Mouse (Mus musculus) cerebral cortex, adult 2 months (tissue): ENCODE data around the gene Six5.

Experiments
- WGBS: fragments of 180-500 bp; shearing (Covaris S2); methylation state at CpG from one replicate; pipeline ENCODE4 v1.1.7; 2018; 5-methylcytosine and 5-hydroxymethylcytosine counted together

The Six5 gene

GRCm38 (mm10) chr7:19094471-19094825 lies at the start of gene Six5:
Gene Six5 (plus strand): TSS chr7:19094594.
- 2% methylated on average over 33 of the region's 36 CpGs for WGBS

DNA sequence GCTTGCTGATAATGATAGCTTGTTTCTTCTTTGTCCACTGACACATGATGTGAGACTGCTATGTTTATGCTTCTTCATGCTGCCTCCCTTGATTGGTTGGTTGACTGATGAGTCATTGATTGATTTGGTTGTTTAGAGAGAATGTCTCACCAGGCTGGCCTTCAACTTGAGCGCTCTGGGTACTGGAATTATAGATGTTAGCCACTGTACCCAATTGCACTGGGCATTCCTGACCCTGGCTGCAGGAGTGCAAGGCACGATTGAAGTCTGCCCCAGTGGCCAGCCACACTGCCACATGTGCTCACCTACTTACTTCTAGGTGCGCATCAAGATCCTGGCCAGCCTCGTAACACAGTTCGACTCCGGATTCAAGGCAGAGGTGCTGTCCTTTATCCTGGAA lies 49.8 kb upstream of the Six5 start:
- WGBS = 96% methylated on average over 6 of the region's 6 CpGs

DNA sequence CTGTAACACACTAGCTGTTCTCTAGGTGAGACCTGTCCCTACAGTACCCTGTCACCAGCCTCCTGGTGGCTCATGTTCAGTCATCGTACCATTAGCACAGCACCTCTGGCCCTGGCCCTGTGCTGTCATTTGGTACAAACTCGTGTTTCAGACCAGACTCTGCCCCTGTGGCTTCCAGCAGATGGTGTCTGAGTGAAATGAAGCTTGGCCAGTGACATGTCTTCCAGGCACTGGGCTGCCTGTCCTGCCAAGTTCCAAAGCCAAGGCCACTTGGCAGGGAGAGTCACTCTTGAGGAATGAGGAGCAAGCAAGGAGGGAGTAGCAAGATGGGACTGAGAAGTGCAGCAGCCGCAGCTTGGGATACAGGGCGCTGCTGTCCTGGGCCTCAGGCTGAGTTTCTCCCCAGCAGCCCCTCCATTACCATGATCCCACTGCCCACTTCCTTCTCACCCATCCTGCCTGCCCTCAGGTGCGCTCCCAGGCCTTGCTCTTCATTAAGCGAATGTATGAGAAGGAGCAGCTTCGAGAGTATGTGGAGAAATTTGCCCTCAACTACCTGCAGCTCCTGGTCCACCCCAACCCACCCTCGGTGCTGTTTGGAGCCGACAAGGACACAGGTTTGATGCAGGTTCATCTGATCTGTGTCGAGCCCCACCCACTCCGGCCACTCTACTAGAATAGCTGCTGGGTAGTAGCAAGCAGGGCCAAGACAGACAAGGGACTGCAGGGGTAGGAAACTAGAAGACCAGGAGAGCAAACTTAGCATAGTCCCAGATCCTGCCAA lies 47.9 kb upstream of the Six5 start:
- WGBS = 83% methylated on average over 11 of the region's 11 CpGs

GRCm38 (mm10) chr7:19048006-19048527 lies 46.3 kb upstream of the Six5 start:
- WGBS = 84% methylated on average over 14 of the region's 14 CpGs

DNA sequence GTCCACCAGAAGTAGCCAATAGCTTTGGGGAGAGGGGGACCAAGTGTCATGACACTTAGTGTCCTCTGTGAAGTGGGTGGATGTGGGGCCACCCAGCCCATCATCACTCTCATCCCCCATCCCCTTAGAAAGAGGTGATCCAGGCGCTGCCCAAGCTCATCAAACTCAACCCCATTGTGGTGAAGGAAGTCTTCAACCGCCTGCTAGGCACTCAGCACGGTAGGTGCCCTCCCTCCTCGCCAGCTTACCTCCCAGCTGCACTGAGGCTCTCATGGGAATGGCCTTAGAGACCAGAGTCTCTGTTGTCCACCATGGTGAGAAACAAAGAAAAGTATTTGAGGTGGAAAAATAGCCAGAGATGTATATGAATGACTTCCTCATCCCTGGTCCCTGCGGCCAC lies 45.1 kb upstream of the Six5 start:
- WGBS = 92% methylated on average over 5 of the region's 5 CpGs

GRCm38 (mm10) chr7:19050172-19050571 lies 44.2 kb upstream of the Six5 start:
- 32% methylated on average over 8 of the region's 8 CpGs for WGBS

DNA sequence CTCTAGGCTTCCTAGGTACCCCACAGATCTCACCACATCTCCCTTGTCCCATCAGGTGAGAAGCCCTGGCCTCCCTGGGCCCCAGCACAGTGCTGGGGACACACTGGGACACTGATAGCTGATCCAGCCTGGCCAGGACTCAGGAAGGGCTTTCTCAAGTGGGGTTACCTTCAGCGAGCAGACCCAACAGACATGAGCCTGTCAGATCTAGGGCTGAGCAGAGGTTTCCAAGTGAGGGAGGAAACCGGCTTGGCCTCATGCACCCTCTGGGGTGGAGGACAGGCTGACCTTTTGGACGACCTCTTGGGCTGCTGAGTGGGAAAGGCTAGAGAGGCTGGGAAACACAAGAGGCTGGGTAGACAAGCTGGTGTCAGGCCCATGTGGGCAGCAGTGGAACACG lies 43.2 kb upstream of the Six5 start:
- 71% methylated on average over 4 of the region's 4 CpGs for WGBS

DNA sequence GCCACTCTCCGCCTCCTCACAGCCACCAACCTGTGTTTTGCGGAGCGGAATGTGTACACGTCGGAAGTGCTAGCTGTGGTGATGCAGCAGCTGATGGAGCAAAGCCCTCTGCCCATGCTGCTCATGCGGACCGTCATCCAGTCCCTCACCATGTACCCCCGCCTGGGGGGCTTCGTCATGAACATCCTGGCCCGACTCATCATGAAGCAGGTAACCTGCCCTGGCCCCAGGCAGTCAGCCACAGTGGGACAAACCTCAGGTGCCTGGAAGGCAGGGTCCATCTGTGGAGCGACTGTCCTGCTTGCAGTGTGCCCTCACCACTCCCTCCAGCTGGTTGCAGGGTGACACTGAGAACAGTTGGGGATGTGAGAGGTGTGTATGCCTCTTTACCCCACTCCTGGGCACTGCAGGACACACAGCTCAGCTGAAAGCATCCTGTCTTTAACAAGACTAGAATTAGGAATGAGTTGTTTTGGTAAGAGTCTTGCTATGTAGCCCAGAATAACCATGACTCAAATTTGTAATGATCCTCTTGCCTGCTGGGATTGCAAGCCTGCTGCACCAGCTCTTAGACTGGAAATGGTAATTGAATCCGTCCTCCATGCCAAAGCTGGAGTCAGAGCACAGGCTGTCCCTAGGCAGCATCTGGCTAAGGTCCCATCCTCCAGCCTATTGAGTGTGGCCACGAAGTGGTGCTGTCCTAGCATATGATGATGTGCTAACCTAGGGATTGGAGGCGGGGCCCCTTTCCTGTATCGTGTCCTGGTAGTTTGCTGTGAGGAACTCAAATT lies 41.9 kb upstream of the Six5 start:
- whole genome bisulfite sequencing = 58% methylated on average over 15 of the region's 15 CpGs

- 88% methylated on average over 7 of the region's 7 CpGs for whole genome bisulfite sequencing
Observed at GRCm38 (mm10) chr7:19053136-19053532, 41.3 kb upstream of the Six5 start.

- WGBS = 21% methylated on average over 33 of the region's 33 CpGs
Observed at GRCm38 (mm10) chr7:19054047-19054776, 40.2 kb upstream of the Six5 start, which contains the start of gene Rsph6a. Gene Rsph6a (plus strand): TSS chr7:19054690.

GRCm38 (mm10) chr7:19054777-19055076 lies 39.7 kb upstream of the Six5 start:
- 67% methylated on average over 9 of the region's 9 CpGs for WGBS

- 91% methylated on average over 8 of the region's 8 CpGs for WGBS
Observed at GRCm38 (mm10) chr7:19055108-19055507, 39.3 kb upstream of the Six5 start.

- 91% methylated on average over 10 of the region's 10 CpGs for WGBS
Observed at GRCm38 (mm10) chr7:19057405-19057804, 37.0 kb upstream of the Six5 start.

GRCm38 (mm10) chr7:19065896-19066295 lies 28.5 kb upstream of the Six5 start:
- 52% methylated on average over 13 of the region's 13 CpGs for WGBS

DNA sequence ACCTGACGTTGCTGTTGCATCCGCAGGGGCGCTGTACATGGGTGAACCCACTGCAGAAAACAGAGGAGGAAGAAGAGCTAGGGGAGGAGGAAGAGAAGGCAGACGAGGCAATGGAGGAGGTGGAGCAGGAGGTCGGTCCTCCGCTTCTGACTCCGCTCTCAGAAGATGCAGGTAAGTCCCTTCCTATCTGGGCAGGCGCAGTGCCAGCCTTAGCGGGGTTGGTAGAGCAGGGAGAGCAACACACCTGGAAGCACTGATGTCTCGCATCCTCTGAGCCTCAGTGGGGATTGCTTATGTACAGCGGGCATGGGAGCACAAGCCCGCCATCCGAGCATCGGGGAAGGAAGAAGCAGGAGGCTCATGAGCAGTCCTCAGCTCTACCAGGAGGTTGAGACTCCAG lies 27.3 kb upstream of the Six5 start:
- 58% methylated on average over 14 of the region's 14 CpGs for WGBS

GRCm38 (mm10) chr7:19067935-19068334 lies 26.5 kb upstream of the Six5 start:
- WGBS = 73% methylated on average over 11 of the region's 14 CpGs

DNA sequence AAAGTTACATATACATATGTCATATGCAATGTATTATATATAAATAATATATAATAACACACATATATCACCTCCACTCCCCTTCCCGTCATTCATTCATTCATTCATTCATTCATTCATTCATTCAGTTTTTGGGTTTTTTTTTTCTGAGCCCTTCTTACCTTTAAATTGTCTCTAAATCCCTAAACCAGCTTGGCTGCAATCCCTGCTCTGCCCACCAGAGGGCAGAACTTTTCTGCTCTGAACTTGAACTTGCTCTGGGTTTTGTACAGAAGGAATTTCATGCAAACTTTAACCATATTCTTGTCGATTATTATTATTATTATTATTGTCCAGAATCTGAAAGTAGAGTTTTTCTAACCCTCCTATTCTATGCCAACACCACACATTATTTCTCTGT lies 25.7 kb upstream of the Six5 start:
- WGBS = 3% methylated on average over 2 of the region's 2 CpGs

DNA sequence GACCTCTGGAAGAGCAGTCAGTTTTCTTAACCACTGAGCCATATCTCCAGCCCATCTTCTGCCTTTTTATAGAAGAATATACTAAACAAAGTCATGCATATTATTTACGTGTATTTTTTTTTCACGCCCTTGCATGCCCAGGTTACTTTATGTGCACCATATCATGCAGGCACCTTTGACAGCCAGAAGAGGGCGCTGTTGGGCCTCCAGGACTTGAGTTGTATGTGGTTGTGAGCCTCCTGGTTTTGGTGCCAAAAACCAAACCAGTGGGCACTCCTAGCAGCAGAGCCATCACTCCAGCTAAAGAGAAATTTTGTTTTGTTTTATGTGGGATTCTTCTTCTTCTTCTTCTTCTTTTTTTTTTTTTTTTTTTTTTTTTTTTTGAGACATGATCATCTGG lies 24.9 kb upstream of the Six5 start:
- WGBS = 61% methylated on average over 3 of the region's 3 CpGs

DNA sequence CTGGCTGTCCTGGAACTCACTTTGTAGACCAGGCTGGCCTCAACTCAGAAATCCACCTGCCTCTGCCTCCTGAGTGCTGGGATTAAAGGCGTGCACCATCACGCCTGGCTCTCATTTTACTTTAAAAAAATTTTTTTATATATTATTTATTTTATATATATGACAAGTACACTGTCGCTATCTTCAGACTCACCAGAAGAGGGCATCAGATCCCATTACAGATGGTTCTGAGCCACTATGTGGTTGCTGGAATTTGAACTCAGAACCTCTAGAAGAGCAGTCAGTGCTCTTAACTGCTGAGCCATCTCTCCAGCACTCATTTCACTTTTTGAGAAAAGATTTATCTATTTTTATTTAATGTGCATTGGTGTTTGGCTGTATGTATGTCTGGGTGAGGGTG lies 23.4 kb upstream of the Six5 start:
- WGBS = 60% methylated on average over 3 of the region's 3 CpGs

- 84% methylated on average over 9 of the region's 9 CpGs for WGBS
Observed at GRCm38 (mm10) chr7:19073504-19073903, 20.9 kb upstream of the Six5 start.

DNA sequence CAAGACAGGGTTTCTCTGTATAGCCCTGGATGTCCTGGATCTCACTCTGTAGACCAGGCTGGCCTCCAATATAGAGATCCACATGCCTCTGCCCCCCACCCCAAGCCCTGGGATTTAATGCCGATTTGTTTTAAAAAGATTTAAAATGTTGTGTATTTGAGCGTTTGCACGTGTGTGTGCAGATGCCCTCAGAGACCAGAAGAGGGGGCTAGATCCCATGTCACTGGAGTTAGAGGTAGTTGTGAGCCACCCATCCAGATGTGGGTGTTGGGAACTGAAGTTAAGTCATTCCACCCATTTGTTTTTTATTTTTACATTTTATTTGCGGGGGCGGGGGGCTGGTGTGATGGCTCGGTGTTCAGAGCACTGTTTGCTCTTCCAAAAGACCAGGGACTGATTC lies 19.9 kb upstream of the Six5 start:
- WGBS = 92% methylated on average over 6 of the region's 6 CpGs

GRCm38 (mm10) chr7:19075231-19075630 lies 19.2 kb upstream of the Six5 start:
- 60% methylated on average over 5 of the region's 5 CpGs for WGBS
